Mouse (Mus musculus) heart, embryonic 13.5 days (tissue): Measurements from ENCODE around the gene Vwa8. TPM values are rescaled to one million over a fixed set of nuclear protein-coding genes. Genes with fewer than 3 reads are reported as not detected.

Experiments
- ATAC-seq: fragments of 200-750 bp; cut with Nextera tagmentation; 2 replicates; pipeline ENCODE4 v1.8.0; 2017; ENCODE audit warnings: moderate TSS enrichment; ENCODE audit not compliant: insufficient number of reproducible peaks, low FRiP score, low TSS enrichment; ENCODE audit errors: extremely low read depth
- H3K27ac ChIP-seq: fragments of 300-500 bp; sonication (generic); replicated peaks from 2 replicates; pipeline ENCODE4 v1.5.1; 2015; ENCODE audit warnings: moderate library complexity, mild to moderate bottlenecking, inconsistent platforms
- H3K27me3 ChIP-seq: fragments of 300-500 bp; sonication (generic); replicated peaks from 2 replicates; pipeline ENCODE4 v1.6.1; 2015; ENCODE audit warnings: mild to moderate bottlenecking, inconsistent platforms
- H3K36me3 ChIP-seq: fragments of 300-500 bp; sonication (generic); 2 replicates; pipeline ENCODE4 v1.6.1; 2015; ENCODE audit warnings: mild to moderate bottlenecking, inconsistent platforms
- H3K4me1 ChIP-seq: fragments of 300-500 bp; sonication (generic); 2 replicates; pipeline ENCODE4 v1.6.1; 2015; ENCODE audit warnings: inconsistent platforms
- H3K4me2 ChIP-seq: fragments of 300-500 bp; sonication (generic); 2 replicates; pipeline ENCODE4 v1.6.1; 2015; ENCODE audit warnings: inconsistent platforms, mild to moderate bottlenecking, moderate library complexity
- H3K4me3 ChIP-seq: fragments of 300-500 bp; sonication (generic); 2 replicates; pipeline ENCODE4 v1.5.1; 2015; ENCODE audit warnings: moderate library complexity, mild to moderate bottlenecking, inconsistent platforms
- H3K9ac ChIP-seq: fragments of 300-500 bp; sonication (generic); 2 replicates; pipeline ENCODE4 v1.6.1; 2015; ENCODE audit warnings: inconsistent platforms, mild to moderate bottlenecking, moderate library complexity
- H3K9me3 ChIP-seq: fragments of 300-500 bp; sonication (generic); 2 replicates; pipeline ENCODE4 v1.6.1; 2016; ENCODE audit warnings: inconsistent platforms
- WGBS: fragments of 180-500 bp; shearing (Covaris S2); methylation state at CpG from one replicate; pipeline ENCODE4 v1.1.7; 2015; ENCODE audit warnings: mixed read lengths; 5-methylcytosine and 5-hydroxymethylcytosine counted together
- polyA plus RNA-seq: library from polyadenylated mRNA; unstranded; fragments of >200 nt; fragmentation: Nextera tagmentation; extraction: Ambion mirVana; gene quantifications from 2 replicates; pipeline ENCODE4 v1.2.1, GENCODE M21; 2015

The Vwa8 gene
- polyA plus RNA-seq, 1 experiment from 2014 or later, result 14.9 TPM

- 83% methylated on average over 13 of the region's 13 CpGs for WGBS
Measured at GRCm38 (mm10) chr14:79144278-79145224, 295.7 kb downstream of the Vwa8 start.

GRCm38 (mm10) chr14:79151711-79152110 lies 302.9 kb downstream of the Vwa8 start:
- 59% methylated on average over 7 of the region's 7 CpGs for WGBS

More at GRCm38 (mm10) chr14:79144278-79145224, 295.7 kb downstream of the Vwa8 start:
- Histone ChIP-seq H3K36me3 (no peaks in the 10 kb centered on the region), H3K4me2 (no peak overlapping the region), H3K9ac (no peak overlapping the region), H3K27ac (no peak overlapping the region), H3K4me1 (peaks cover 17% of the 10 kb centered on the region), H3K9me3 (no peaks in the 10 kb centered on the region), H3K27me3 (0 out of 2 replicates have a peak, but pooled peaks cover 3% of the 10 kb centered on the region), H3K4me3 (no peak overlapping the region)
- ATAC-seq, result no peak

GRCm38 (mm10) chr14:79153896-79154295 lies 305.0 kb downstream of the Vwa8 start:
- H3K27me3 ChIP-seq, result no peaks in the 10 kb centered on the region
- no peaks in the 10 kb centered on the region for H3K9me3 ChIP-seq
- H3K36me3 ChIP-seq, result no peaks in the 10 kb centered on the region
- no peak overlapping the region for H3K4me2 ChIP-seq
- H3K9ac ChIP-seq, result no peak overlapping the region
- H3K4me1 ChIP-seq, result peaks cover 39% of the 10 kb centered on the region
- ATAC-seq, result no peak
- no peak overlapping the region for H3K4me3 ChIP-seq
- 80% methylated on average over 6 of the region's 6 CpGs for WGBS
- no peak overlapping the region for H3K27ac ChIP-seq

More at GRCm38 (mm10) chr14:79151711-79152110, 302.9 kb downstream of the Vwa8 start:
- no peak overlapping the region for H3K4me2 ChIP-seq
- no peak overlapping the region for H3K9ac ChIP-seq
- H3K4me1 ChIP-seq, result peaks cover 20% of the 10 kb centered on the region
- no peak overlapping the region for H3K4me3 ChIP-seq
- H3K9me3 ChIP-seq, result no peaks in the 10 kb centered on the region
- ATAC-seq, result no peak
- no peaks in the 10 kb centered on the region for H3K27me3 ChIP-seq
- H3K36me3 ChIP-seq, result no peaks in the 10 kb centered on the region
- H3K27ac ChIP-seq, result no peak overlapping the region

GRCm38 (mm10) chr14:79154961-79155360 lies 306.1 kb downstream of the Vwa8 start:
- no peak overlapping the region for H3K4me2 ChIP-seq
- no peak for ATAC-seq
- H3K36me3 ChIP-seq, result no peaks in the 10 kb centered on the region
- H3K27ac ChIP-seq, result no peak overlapping the region
- WGBS, result 69% methylated on average over 11 of the region's 11 CpGs
- H3K4me3 ChIP-seq, result no peak overlapping the region
- H3K4me1 ChIP-seq, result peaks cover 39% of the 10 kb centered on the region
- H3K27me3 ChIP-seq, result no peaks in the 10 kb centered on the region
- no peaks in the 10 kb centered on the region for H3K9me3 ChIP-seq
- H3K9ac ChIP-seq, result no peak overlapping the region

GRCm38 (mm10) chr14:79156526-79157411 lies 307.9 kb downstream of the Vwa8 start:
- peaks cover 36% of the 10 kb centered on the region for H3K4me1 ChIP-seq
- H3K9me3 ChIP-seq, result no peaks in the 10 kb centered on the region
- 43% methylated on average over 10 of the region's 10 CpGs for WGBS
- H3K9ac ChIP-seq, result no peak overlapping the region
- peak overlapping the region; percentile 54 for H3K27ac ChIP-seq
- peak overlapping the region; percentile 41 for H3K4me2 ChIP-seq
- H3K27me3 ChIP-seq, result no peaks in the 10 kb centered on the region
- no peak for ATAC-seq
- no peak overlapping the region for H3K4me3 ChIP-seq
- peaks cover 12% of the 10 kb centered on the region for H3K36me3 ChIP-seq

GRCm38 (mm10) chr14:79157451-79158218 lies 308.8 kb downstream of the Vwa8 start:
- Histone ChIP-seq H3K4me3 (no peak overlapping the region), H3K9ac (0 out of 2 replicates have a peak overlapping the region, but pooled peaks have one; percentile 37), H3K9me3 (no peaks in the 10 kb centered on the region), H3K4me2 (peak overlapping the region; percentile 41), H3K4me1 (peaks cover 35% of the 10 kb centered on the region), H3K36me3 (peaks cover 12% of the 10 kb centered on the region), H3K27me3 (no peaks in the 10 kb centered on the region), H3K27ac (peak overlapping the region; percentile 54)
- peak; percentile 35; the same call in 1 of the 2 replicates for ATAC-seq
- 24% methylated on average over 16 of the region's 17 CpGs for WGBS

GRCm38 (mm10) chr14:79158219-79158521 lies 309.3 kb downstream of the Vwa8 start:
- Histone ChIP-seq H3K9me3 (no peaks in the 10 kb centered on the region), H3K27ac (peak overlapping the region; percentile 54), H3K9ac (0 out of 2 replicates have a peak overlapping the region, but pooled peaks have one; percentile 37), H3K4me3 (no peak overlapping the region), H3K27me3 (no peaks in the 10 kb centered on the region), H3K4me1 (peaks cover 37% of the 10 kb centered on the region), H3K4me2 (peak overlapping the region; percentile 41), H3K36me3 (peaks cover 12% of the 10 kb centered on the region)
- WGBS, result 80% methylated on average over 12 of the region's 12 CpGs
- no peak for ATAC-seq

- no peak overlapping the region for H3K4me2 ChIP-seq
- H3K9me3 ChIP-seq, result no peaks in the 10 kb centered on the region
- WGBS, result 82% methylated on average over 4 of the region's 4 CpGs
- no peak overlapping the region for H3K27ac ChIP-seq
- H3K4me3 ChIP-seq, result no peak overlapping the region
- peaks cover 43% of the 10 kb centered on the region for H3K4me1 ChIP-seq
- no peaks in the 10 kb centered on the region for H3K27me3 ChIP-seq
- H3K36me3 ChIP-seq, result peaks cover 12% of the 10 kb centered on the region
- no peak overlapping the region for H3K9ac ChIP-seq
- no peak for ATAC-seq
Measured at GRCm38 (mm10) chr14:79158673-79159200, 309.9 kb downstream of the Vwa8 start.

GRCm38 (mm10) chr14:79159451-79159850 lies 310.6 kb downstream of the Vwa8 start:
- ATAC-seq, result no peak
- Histone ChIP-seq H3K4me2 (no peak overlapping the region), H3K27me3 (no peaks in the 10 kb centered on the region), H3K27ac (no peak overlapping the region), H3K4me1 (peaks cover 44% of the 10 kb centered on the region), H3K9ac (no peak overlapping the region), H3K4me3 (no peak overlapping the region), H3K36me3 (peaks cover 12% of the 10 kb centered on the region), H3K9me3 (no peaks in the 10 kb centered on the region)
- 89% methylated on average over 8 of the region's 8 CpGs for WGBS

GRCm38 (mm10) chr14:79160486-79160885 lies 311.6 kb downstream of the Vwa8 start:
- H3K9ac ChIP-seq, result no peak overlapping the region
- H3K9me3 ChIP-seq, result no peaks in the 10 kb centered on the region
- 73% methylated on average over 10 of the region's 10 CpGs for WGBS
- no peak overlapping the region for H3K27ac ChIP-seq
- peaks cover 17% of the 10 kb centered on the region for H3K36me3 ChIP-seq
- ATAC-seq, result no peak
- H3K4me2 ChIP-seq, result no peak overlapping the region
- no peaks in the 10 kb centered on the region for H3K27me3 ChIP-seq
- peaks cover 35% of the 10 kb centered on the region for H3K4me1 ChIP-seq
- H3K4me3 ChIP-seq, result no peak overlapping the region
